Mouse (Mus musculus) limb, embryonic 12.5 days (tissue): ENCODE results near the gene Cdc5l. TPM values are rescaled to one million over a fixed set of nuclear protein-coding genes. Genes with fewer than 3 reads are reported as not detected.
A peak's percentile ranks its signal among the peaks of the same experiment; 100 is the strongest.
"Not testable (repeated sequence)": the region's sequence is repeated elsewhere in the genome, so short reads cannot be mapped to it uniquely, and the experiment has no call there.

ENCODE experiments used
- ATAC-seq: fragments of 200-750 bp; cut with Nextera tagmentation; 2 replicates; pipeline ENCODE4 v1.8.0; 2017; ENCODE audit warnings: low read depth, moderate TSS enrichment; ENCODE audit not compliant: insufficient number of reproducible peaks, insufficient read depth, low FRiP score, low TSS enrichment
- H3K27ac ChIP-seq: fragments of 300-500 bp; sonication (generic); 2 replicates; pipeline ENCODE4 v1.5.1; 2016; ENCODE audit warnings: mild to moderate bottlenecking, moderate library complexity
- H3K27me3 ChIP-seq: fragments of 300-500 bp; sonication (generic); 2 replicates; pipeline ENCODE4 v1.6.1; 2016; ENCODE audit warnings: mild to moderate bottlenecking, moderate library complexity
- H3K36me3 ChIP-seq: fragments of 300-500 bp; sonication (generic); 2 replicates; pipeline ENCODE4 v1.6.1; 2016; ENCODE audit warnings: mild to moderate bottlenecking, moderate library complexity
- H3K4me1 ChIP-seq: fragments of 300-500 bp; sonication (generic); replicated peaks from 2 replicates; pipeline ENCODE4 v1.6.1; 2016
- H3K4me2 ChIP-seq: fragments of 300-500 bp; sonication (generic); 2 replicates; pipeline ENCODE4 v1.6.1; 2016; ENCODE audit warnings: mild to moderate bottlenecking, moderate library complexity
- H3K4me3 ChIP-seq: fragments of 300-500 bp; sonication (generic); replicated peaks from 2 replicates; pipeline ENCODE4 v1.5.1; 2016; ENCODE audit warnings: mild to moderate bottlenecking
- H3K9ac ChIP-seq: fragments of 300-500 bp; sonication (generic); replicated peaks from 2 replicates; pipeline ENCODE4 v1.6.1; 2016; ENCODE audit warnings: mild to moderate bottlenecking, moderate library complexity
- H3K9me3 ChIP-seq: fragments of 300-500 bp; sonication (generic); 2 replicates; pipeline ENCODE4 v1.6.1; 2016; ENCODE audit warnings: mild to moderate bottlenecking, moderate library complexity
- WGBS: fragments of 180-500 bp; shearing (Covaris S2); methylation state at CpG from one replicate; pipeline ENCODE4 v1.1.7; 2016; 5-methylcytosine and 5-hydroxymethylcytosine counted together
- polyA plus RNA-seq: library from polyadenylated mRNA; unstranded; fragments of >200 nt; fragmentation: Nextera tagmentation; extraction: Ambion mirVana; gene quantifications from 2 replicates; pipeline ENCODE4 v1.2.1, GENCODE M21; 2016

Gene Cdc5l
- polyA plus RNA-seq, 1 experiment from 2014 or later = 79.8 TPM

- Histone ChIP-seq H3K4me3 (peak overlapping the region; percentile 92), H3K4me1 (peaks cover 20% of the 10 kb centered on the region), H3K36me3 (peaks cover 25% of the 10 kb centered on the region), H3K27ac (peak overlapping the region; percentile 98), H3K9ac (peak overlapping the region; percentile 75), H3K4me2 (peak overlapping the region; percentile 80), H3K27me3 (no peaks in the 10 kb centered on the region), H3K9me3 (no peaks in the 10 kb centered on the region)
- no peak for ATAC-seq
- WGBS = 9% methylated on average over 12 of the region's 12 CpGs
These were observed 689 bp upstream of the Cdc5l start for GRCm38 (mm10) chr17:45434262-45434590.

GRCm38 (mm10) chr17:45432706-45433398 lies 685 bp downstream of the Cdc5l start:
- Histone ChIP-seq H3K27ac (peak overlapping the region; percentile 98), H3K4me1 (peaks cover 20% of the 10 kb centered on the region), H3K36me3 (peaks cover 18% of the 10 kb centered on the region), H3K27me3 (no peaks in the 10 kb centered on the region), H3K4me3 (peak overlapping the region; percentile 92), H3K4me2 (peak overlapping the region; percentile 91), H3K9ac (peak overlapping the region; percentile 87), H3K9me3 (no peaks in the 10 kb centered on the region)
- WGBS = 1% methylated on average over 62 of the region's 62 CpGs
- ATAC-seq = peak; percentile 70

DNA sequence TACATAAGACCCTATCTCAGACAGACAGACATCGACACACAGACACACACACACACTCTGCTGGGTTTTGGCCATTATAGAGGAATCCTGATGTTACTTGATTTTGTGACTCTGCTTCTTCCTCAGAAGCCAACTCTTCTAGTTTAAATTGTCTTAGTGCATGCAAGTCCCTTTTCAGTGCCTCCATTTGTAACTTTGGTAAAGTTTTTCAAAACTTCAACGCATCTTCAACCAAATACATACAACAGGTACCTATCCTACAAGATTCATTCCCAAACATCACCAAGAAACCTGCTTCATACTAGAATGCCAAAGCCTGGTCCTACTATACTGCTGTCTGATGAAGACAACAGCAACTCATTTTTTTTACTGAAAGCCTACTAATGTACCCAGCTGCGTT lies 1.5 kb downstream of the Cdc5l start:
- H3K9ac ChIP-seq = peak overlapping the region; percentile 87
- no peak for ATAC-seq
- H3K27ac ChIP-seq = no peak overlapping the region
- H3K36me3 ChIP-seq = peaks cover 19% of the 10 kb centered on the region
- peak overlapping the region; percentile 91 for H3K4me2 ChIP-seq
- H3K27me3 ChIP-seq = no peaks in the 10 kb centered on the region
- peak overlapping the region; percentile 92 for H3K4me3 ChIP-seq
- H3K9me3 ChIP-seq = no peaks in the 10 kb centered on the region
- WGBS = 77% methylated on average over 3 of the region's 3 CpGs
- H3K4me1 ChIP-seq = peaks cover 20% of the 10 kb centered on the region

- ATAC-seq = no peak
- Histone ChIP-seq H3K4me2 (no peak overlapping the region), H3K27me3 (no peaks in the 10 kb centered on the region), H3K4me1 (no peaks in the 10 kb centered on the region), H3K9ac (no peak overlapping the region), H3K27ac (no peak overlapping the region), H3K36me3 (peaks cover 79% of the 10 kb centered on the region), H3K9me3 (no peaks in the 10 kb centered on the region), H3K4me3 (no peak overlapping the region)
- WGBS = 80% methylated on average over 2 of the region's 2 CpGs
These were observed 16.1 kb downstream of the Cdc5l start for GRCm38 (mm10) chr17:45417387-45417786.

DNA sequence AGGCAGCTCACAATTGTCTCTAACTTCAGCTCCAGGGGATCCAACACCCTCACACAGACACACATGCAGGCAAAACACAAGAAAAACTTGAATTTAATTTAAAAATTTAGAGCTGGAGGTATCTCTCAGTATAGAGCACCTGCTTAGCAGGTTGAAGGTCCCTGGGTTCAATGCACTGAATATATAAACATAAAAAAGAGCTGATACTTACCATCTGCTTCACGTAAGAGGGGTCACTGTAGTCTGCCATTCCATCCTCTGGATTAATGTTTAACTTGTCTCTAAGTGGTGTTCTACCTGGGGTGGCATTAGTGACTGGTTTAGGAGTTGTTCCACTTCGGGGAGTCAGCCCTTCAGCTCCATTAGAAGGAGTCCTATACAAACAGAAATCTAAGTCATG lies 21.9 kb downstream of the Cdc5l start:
- ATAC-seq, H3K4me1 ChIP-seq, H3K9ac ChIP-seq, H3K27me3 ChIP-seq, H3K9me3 ChIP-seq, H3K4me3 ChIP-seq, H3K4me2 ChIP-seq, H3K27ac ChIP-seq: not testable (repeated sequence)
- peaks cover 93% of the 10 kb centered on the region for H3K36me3 ChIP-seq
- WGBS = 92% methylated on average over 2 of the region's 2 CpGs

GRCm38 (mm10) chr17:45408719-45409118 lies 24.8 kb downstream of the Cdc5l start:
- WGBS = 94% methylated on average over 2 of the region's 2 CpGs
- ATAC-seq = no peak
- H3K36me3 ChIP-seq = peaks cover 94% of the 10 kb centered on the region

DNA sequence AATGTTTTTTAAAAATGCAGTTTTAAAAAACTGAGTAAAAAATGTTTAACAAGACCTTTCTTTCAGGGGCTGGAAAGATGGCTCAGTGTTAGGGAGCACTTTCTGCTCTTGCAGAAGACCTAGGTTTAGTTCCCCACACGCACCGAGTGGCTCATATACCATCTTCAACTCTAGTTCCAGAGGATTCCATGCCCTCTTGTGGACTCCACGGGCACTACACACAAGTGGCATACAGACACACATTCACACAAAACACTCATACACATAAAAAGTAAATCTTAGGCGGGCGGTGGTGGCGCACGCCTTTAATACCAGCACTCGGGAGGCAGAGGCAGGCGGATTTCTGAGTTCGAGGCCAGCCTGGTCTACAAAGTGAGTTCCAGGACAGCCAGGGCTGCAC lies 27.3 kb downstream of the Cdc5l start:
- Histone ChIP-seq H3K4me3 (no peak overlapping the region), H3K9me3 (no peaks in the 10 kb centered on the region), H3K4me1 (peaks cover 4% of the 10 kb centered on the region), H3K36me3 (peaks cover 83% of the 10 kb centered on the region), H3K27me3 (no peaks in the 10 kb centered on the region), H3K27ac (no peak overlapping the region), H3K4me2 (no peak overlapping the region), H3K9ac (no peak overlapping the region)
- 93% methylated on average over 10 of the region's 10 CpGs for WGBS
- no peak for ATAC-seq

More at GRCm38 (mm10) chr17:45408719-45409118, 24.8 kb downstream of the Cdc5l start:
- Histone ChIP-seq H3K9ac (no peak overlapping the region), H3K27ac (no peak overlapping the region), H3K4me3 (no peak overlapping the region), H3K4me1 (no peaks in the 10 kb centered on the region), H3K4me2 (no peak overlapping the region), H3K27me3 (no peaks in the 10 kb centered on the region), H3K9me3 (no peaks in the 10 kb centered on the region)

- ATAC-seq = no peak
- H3K27ac ChIP-seq = no peak overlapping the region
- 15% methylated on average over 3 of the region's 3 CpGs for WGBS
- no peak overlapping the region for H3K4me3 ChIP-seq
- no peaks in the 10 kb centered on the region for H3K27me3 ChIP-seq
- H3K9ac ChIP-seq = no peak overlapping the region
- H3K4me2 ChIP-seq = no peak overlapping the region
- no peaks in the 10 kb centered on the region for H3K9me3 ChIP-seq
- H3K4me1 ChIP-seq = peaks cover 18% of the 10 kb centered on the region
- H3K36me3 ChIP-seq = peaks cover 78% of the 10 kb centered on the region
These were observed 30.3 kb downstream of the Cdc5l start for GRCm38 (mm10) chr17:45403207-45403606.

DNA sequence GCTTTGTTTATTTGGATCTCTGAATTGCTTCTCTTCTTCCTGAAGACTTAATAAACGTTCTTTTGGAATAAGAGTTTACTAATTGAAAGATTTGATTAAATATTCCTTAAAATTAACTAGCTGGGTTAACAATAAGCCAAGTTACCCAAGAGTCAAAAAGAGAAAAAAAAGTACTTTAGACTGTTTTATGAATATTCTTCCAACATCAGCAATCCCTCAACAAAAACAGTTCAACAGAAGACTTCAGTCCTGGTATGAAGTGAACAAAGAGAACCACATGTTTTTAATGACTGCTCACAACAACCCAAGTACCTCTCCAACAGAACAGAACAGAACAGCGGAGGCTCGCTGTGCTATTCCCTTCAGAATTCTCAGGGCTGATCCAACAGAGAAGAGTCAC lies 30.9 kb downstream of the Cdc5l start:
- H3K4me3 ChIP-seq = no peak overlapping the region
- no peaks in the 10 kb centered on the region for H3K9me3 ChIP-seq
- no peak for ATAC-seq
- H3K27ac ChIP-seq = no peak overlapping the region
- peaks cover 78% of the 10 kb centered on the region for H3K36me3 ChIP-seq
- H3K4me1 ChIP-seq = peaks cover 18% of the 10 kb centered on the region
- no peak overlapping the region for H3K4me2 ChIP-seq
- WGBS = 54% methylated on average over 3 of the region's 3 CpGs
- H3K9ac ChIP-seq = no peak overlapping the region
- no peaks in the 10 kb centered on the region for H3K27me3 ChIP-seq

GRCm38 (mm10) chr17:45402126-45402525 lies 31.4 kb downstream of the Cdc5l start:
- ATAC-seq = no peak
- peaks cover 73% of the 10 kb centered on the region for H3K36me3 ChIP-seq

GRCm38 (mm10) chr17:45401126-45401905 lies 32.2 kb downstream of the Cdc5l start:
- H3K9me3 ChIP-seq = no peaks in the 10 kb centered on the region
- no peak overlapping the region for H3K9ac ChIP-seq
- ATAC-seq = no peak
- WGBS = 87% methylated on average over 5 of the region's 5 CpGs
- H3K4me1 ChIP-seq = peaks cover 18% of the 10 kb centered on the region
- peaks cover 66% of the 10 kb centered on the region for H3K36me3 ChIP-seq
- no peaks in the 10 kb centered on the region for H3K27me3 ChIP-seq
- no peak overlapping the region for H3K4me2 ChIP-seq
- H3K27ac ChIP-seq = no peak overlapping the region
- no peak overlapping the region for H3K4me3 ChIP-seq

More at GRCm38 (mm10) chr17:45402126-45402525, 31.4 kb downstream of the Cdc5l start:
- no peak overlapping the region for H3K4me3 ChIP-seq
- H3K27ac ChIP-seq = no peak overlapping the region
- H3K27me3 ChIP-seq = no peaks in the 10 kb centered on the region
- 94% methylated on average over 1 of the region's 1 CpGs for WGBS
- H3K9ac ChIP-seq = no peak overlapping the region
- peaks cover 18% of the 10 kb centered on the region for H3K4me1 ChIP-seq
- no peak overlapping the region for H3K4me2 ChIP-seq
- no peaks in the 10 kb centered on the region for H3K9me3 ChIP-seq
